Mouse (Mus musculus): ENCODE data around the gene Dennd4b. TPM values are rescaled to one million over a fixed set of nuclear protein-coding genes. Genes with fewer than 3 reads are reported as not detected.

Dennd4b gene
- polyA plus RNA-seq, 1 experiment from 2014 or later: 4.5 TPM

DNA sequence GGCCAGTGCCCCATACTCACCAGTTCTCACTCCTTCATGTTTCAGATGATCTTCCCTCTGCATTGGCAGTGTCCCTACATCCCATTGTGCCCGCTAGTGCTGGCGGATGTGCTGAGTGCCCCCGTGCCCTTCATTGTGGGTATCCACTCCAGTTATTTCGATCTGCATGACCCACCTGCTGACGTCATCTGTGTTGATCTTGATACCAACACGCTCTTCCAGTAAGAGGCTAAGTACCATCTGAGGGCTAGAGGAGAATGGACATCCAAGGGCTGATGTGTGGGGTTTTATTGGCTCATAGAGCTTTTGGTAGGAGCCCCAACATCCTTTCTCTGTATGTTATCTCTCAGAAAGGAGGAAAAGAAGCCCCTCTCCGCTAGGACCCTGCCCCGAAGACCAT, 5.8 kb downstream of the Dennd4b start:
- WGBS: 93% methylated on average over 8 of the region's 8 CpGs
- Histone ChIP-seq H3K27ac (ENCODE audit: low read depth, low read length) (no peak overlapping the region), H3K27me3 (ENCODE audit: control insufficient read depth, insufficient read depth, low read length) (no peaks in the 10 kb centered on the region), H3K9ac (ENCODE audit: low read depth, low read length) (no peak overlapping the region), H3K36me3 (ENCODE audit: control insufficient read depth, insufficient read depth, low read length) (peaks cover 20% of the 10 kb centered on the region), H3K9me3 (ENCODE audit: control insufficient read depth, low read length) (no peaks in the 10 kb centered on the region), H3K4me3 (ENCODE audit: low read length) (no peak overlapping the region), H3K4me1 (ENCODE audit: control insufficient read depth, insufficient read depth, low read length) (peaks cover 9% of the 10 kb centered on the region; the same call in 1 of the 2 replicates), H3K4me2 (replicated peaks; ENCODE audit: low read depth, low read length) (no peak overlapping the region)
- no peak for ATAC-seq (ENCODE audit: low FRiP score, low TSS enrichment)

DNA sequence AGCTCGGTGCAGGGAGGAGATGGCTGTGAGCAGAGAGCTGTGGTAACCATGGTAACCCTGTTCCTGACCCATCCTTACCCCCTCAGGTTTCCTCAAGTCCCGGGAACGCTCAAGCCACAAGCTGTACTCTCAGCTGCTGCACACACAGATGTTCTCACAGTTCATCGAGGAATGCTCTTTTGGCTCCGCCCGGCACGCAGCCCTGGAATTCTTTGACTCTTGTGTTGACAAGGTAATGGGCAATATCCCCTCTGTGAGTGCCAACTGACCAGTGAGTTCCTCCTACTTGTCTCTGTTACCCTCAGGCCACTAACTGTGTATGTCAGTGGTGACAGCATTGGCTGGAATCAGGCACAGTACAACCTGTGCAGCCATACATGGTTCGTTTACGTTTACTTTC, 7.2 kb downstream of the Dennd4b start:
- H3K36me3 ChIP-seq (ENCODE audit: control insufficient read depth, insufficient read depth, low read length): peaks cover 20% of the 10 kb centered on the region
- no peak for ATAC-seq (ENCODE audit: low FRiP score, low TSS enrichment)
- H3K27me3 ChIP-seq (ENCODE audit: control insufficient read depth, insufficient read depth, low read length): no peaks in the 10 kb centered on the region
- H3K9me3 ChIP-seq (ENCODE audit: control insufficient read depth, low read length): no peaks in the 10 kb centered on the region
- H3K4me2 ChIP-seq (replicated peaks; ENCODE audit: low read depth, low read length): no peak overlapping the region
- no peak overlapping the region for H3K4me3 ChIP-seq (ENCODE audit: low read length)
- H3K4me1 ChIP-seq (ENCODE audit: control insufficient read depth, insufficient read depth, low read length): no peaks in the 10 kb centered on the region
- WGBS: 75% methylated on average over 9 of the region's 9 CpGs
- no peak overlapping the region for H3K27ac ChIP-seq (ENCODE audit: low read depth, low read length)
- no peak overlapping the region for H3K9ac ChIP-seq (ENCODE audit: low read depth, low read length)

DNA sequence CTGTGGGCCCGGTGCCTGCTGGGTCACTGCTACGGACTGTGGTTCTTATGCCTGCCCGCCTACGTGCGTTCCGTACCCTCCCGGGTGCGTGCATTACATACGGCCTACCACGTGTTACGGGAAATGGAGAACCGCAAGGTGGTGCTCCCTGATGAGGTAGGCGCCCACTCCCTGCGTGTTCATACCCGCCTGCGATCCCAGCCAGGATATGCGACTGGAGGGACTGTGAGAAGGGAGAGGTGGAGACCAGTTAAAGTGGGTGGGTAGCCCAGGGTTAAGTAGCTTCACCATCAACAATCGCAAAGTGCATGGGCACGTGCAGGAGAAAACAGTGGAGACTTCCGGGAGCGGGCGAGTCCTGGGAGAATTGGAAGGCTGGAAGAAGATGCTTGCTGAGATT, 8.9 kb downstream of the Dennd4b start:
- no peak overlapping the region for H3K9ac ChIP-seq (ENCODE audit: low read depth, low read length)
- no peak for ATAC-seq (ENCODE audit: low FRiP score, low TSS enrichment)
- no peaks in the 10 kb centered on the region for H3K9me3 ChIP-seq (ENCODE audit: control insufficient read depth, low read length)
- no peaks in the 10 kb centered on the region for H3K27me3 ChIP-seq (ENCODE audit: control insufficient read depth, insufficient read depth, low read length)
- H3K4me2 ChIP-seq (replicated peaks; ENCODE audit: low read depth, low read length): no peak overlapping the region
- 94% methylated on average over 22 of the region's 22 CpGs for WGBS
- H3K4me1 ChIP-seq (ENCODE audit: control insufficient read depth, insufficient read depth, low read length): no peaks in the 10 kb centered on the region
- no peak overlapping the region for H3K4me3 ChIP-seq (ENCODE audit: low read length)
- H3K36me3 ChIP-seq (ENCODE audit: control insufficient read depth, insufficient read depth, low read length): peaks cover 31% of the 10 kb centered on the region
- no peak overlapping the region for H3K27ac ChIP-seq (ENCODE audit: low read depth, low read length)

DNA sequence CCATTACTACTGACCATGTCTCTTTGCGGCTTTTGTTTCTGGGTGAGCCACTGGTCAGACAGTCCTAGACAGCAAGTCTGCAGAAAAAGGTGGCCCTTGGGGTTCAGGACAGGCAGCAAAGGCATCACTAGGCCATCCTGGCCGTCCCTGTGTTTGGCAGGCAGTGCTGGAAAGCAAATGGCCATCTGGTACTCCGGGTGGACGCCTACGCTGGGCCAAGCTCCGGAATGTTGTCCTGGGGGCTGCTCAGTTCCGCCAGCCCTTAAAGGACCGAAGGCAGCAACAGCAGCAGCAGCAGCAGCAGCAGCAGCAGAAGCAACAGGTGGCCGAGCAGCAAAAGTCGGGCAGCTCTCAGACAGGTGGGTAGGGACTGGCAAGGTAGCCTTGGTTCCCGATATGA, 10.3 kb downstream of the Dennd4b start:
- ATAC-seq (ENCODE audit: low FRiP score, low TSS enrichment): no peak
- H3K27ac ChIP-seq (ENCODE audit: low read depth, low read length): no peak overlapping the region
- no peak overlapping the region for H3K4me3 ChIP-seq (ENCODE audit: low read length)
- peaks cover 46% of the 10 kb centered on the region for H3K36me3 ChIP-seq (ENCODE audit: control insufficient read depth, insufficient read depth, low read length)
- no peaks in the 10 kb centered on the region for H3K27me3 ChIP-seq (ENCODE audit: control insufficient read depth, insufficient read depth, low read length)
- H3K9ac ChIP-seq (ENCODE audit: low read depth, low read length): no peak overlapping the region
- H3K4me2 ChIP-seq (replicated peaks; ENCODE audit: low read depth, low read length): no peak overlapping the region
- H3K4me1 ChIP-seq (ENCODE audit: control insufficient read depth, insufficient read depth, low read length): no peaks in the 10 kb centered on the region
- no peaks in the 10 kb centered on the region for H3K9me3 ChIP-seq (ENCODE audit: control insufficient read depth, low read length)
- WGBS: 89% methylated on average over 11 of the region's 11 CpGs

DNA sequence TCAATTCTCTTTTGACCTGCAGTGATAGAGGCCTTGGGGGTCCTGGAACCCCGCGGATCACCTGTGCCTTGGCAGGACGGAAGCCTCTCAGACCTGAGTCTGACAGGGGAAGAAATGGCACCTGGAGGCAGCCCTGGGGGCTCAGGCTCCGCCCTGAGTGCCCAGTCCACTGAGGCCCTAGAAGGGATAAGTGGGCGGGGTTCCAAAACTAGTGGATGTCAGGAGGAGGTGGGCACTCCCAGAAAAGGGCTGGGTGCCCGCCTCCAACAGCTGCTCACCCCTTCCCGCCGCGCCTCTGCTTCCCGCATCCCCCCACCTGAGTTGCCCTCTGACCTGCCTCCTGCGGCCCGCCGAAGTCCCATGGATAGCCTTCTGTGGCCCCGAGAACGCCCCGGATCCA, 11.9 kb downstream of the Dennd4b start:
- no peak for ATAC-seq (ENCODE audit: low FRiP score, low TSS enrichment)
- Histone ChIP-seq H3K9ac (ENCODE audit: low read depth, low read length) (no peak overlapping the region), H3K27ac (ENCODE audit: low read depth, low read length) (no peak overlapping the region), H3K4me2 (replicated peaks; ENCODE audit: low read depth, low read length) (no peak overlapping the region), H3K4me1 (ENCODE audit: control insufficient read depth, insufficient read depth, low read length) (no peaks in the 10 kb centered on the region), H3K27me3 (ENCODE audit: control insufficient read depth, insufficient read depth, low read length) (no peaks in the 10 kb centered on the region), H3K9me3 (ENCODE audit: control insufficient read depth, low read length) (no peaks in the 10 kb centered on the region), H3K36me3 (ENCODE audit: control insufficient read depth, insufficient read depth, low read length) (peaks cover 46% of the 10 kb centered on the region), H3K4me3 (ENCODE audit: low read length) (no peak overlapping the region)
- WGBS: 54% methylated on average over 16 of the region's 16 CpGs

DNA sequence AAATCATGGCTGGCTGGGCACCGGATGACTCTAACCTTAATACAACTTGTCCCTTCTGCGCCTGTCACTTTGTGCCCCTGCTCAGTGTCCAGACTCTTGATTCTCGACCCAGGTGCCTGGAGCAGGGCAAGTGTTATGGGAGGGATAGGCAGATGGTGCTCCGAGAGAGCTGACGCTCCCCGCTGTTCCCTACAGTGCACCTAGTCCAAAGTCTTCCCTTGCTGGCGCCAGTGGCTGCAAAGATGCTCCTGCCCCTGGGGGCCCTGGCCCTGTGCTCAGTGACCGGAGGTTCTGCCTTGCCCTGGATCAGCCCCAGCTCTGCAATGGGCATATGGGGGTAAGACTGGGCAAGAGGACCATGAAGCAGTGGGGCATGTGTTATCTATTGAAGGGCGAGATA, 12.8 kb downstream of the Dennd4b start:
- 92% methylated on average over 9 of the region's 9 CpGs for WGBS
- H3K4me3 ChIP-seq (ENCODE audit: low read length): no peak overlapping the region
- no peaks in the 10 kb centered on the region for H3K4me1 ChIP-seq (ENCODE audit: control insufficient read depth, insufficient read depth, low read length)
- no peaks in the 10 kb centered on the region for H3K9me3 ChIP-seq (ENCODE audit: control insufficient read depth, low read length)
- no peak overlapping the region for H3K27ac ChIP-seq (ENCODE audit: low read depth, low read length)
- peaks cover 44% of the 10 kb centered on the region for H3K36me3 ChIP-seq (ENCODE audit: control insufficient read depth, insufficient read depth, low read length)
- ATAC-seq (ENCODE audit: low FRiP score, low TSS enrichment): no peak
- H3K27me3 ChIP-seq (ENCODE audit: control insufficient read depth, insufficient read depth, low read length): no peaks in the 10 kb centered on the region
- H3K4me2 ChIP-seq (replicated peaks; ENCODE audit: low read depth, low read length): no peak overlapping the region
- H3K9ac ChIP-seq (ENCODE audit: low read depth, low read length): no peak overlapping the region

DNA sequence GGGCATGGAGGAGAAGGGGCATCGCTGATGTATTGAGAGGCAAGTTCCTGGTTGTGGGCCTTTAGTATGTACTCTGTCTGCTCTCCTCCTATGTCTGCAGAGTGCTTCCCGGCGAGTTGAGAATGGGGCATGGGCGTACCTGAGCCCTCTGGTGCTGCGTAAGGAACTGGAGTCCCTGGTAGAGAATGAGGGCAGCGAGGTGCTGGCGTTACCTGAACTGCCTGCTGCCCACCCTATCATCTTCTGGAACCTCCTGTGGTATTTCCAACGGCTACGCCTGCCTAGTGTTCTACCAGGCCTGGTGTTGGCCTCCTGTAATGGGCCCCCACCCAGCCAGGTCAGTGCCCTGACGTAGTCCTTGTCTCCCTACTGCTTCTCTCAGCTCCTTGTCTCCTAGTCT, 13.2 kb downstream of the Dennd4b start:
- Histone ChIP-seq H3K27me3 (ENCODE audit: control insufficient read depth, insufficient read depth, low read length) (no peaks in the 10 kb centered on the region), H3K4me3 (ENCODE audit: low read length) (no peak overlapping the region), H3K9ac (ENCODE audit: low read depth, low read length) (no peak overlapping the region), H3K4me2 (replicated peaks; ENCODE audit: low read depth, low read length) (no peak overlapping the region), H3K27ac (ENCODE audit: low read depth, low read length) (no peak overlapping the region), H3K36me3 (ENCODE audit: control insufficient read depth, insufficient read depth, low read length) (peaks cover 42% of the 10 kb centered on the region), H3K4me1 (ENCODE audit: control insufficient read depth, insufficient read depth, low read length) (no peaks in the 10 kb centered on the region), H3K9me3 (ENCODE audit: control insufficient read depth, low read length) (no peaks in the 10 kb centered on the region)
- no peak for ATAC-seq (ENCODE audit: low FRiP score, low TSS enrichment)
- 97% methylated on average over 10 of the region's 10 CpGs for WGBS

DNA sequence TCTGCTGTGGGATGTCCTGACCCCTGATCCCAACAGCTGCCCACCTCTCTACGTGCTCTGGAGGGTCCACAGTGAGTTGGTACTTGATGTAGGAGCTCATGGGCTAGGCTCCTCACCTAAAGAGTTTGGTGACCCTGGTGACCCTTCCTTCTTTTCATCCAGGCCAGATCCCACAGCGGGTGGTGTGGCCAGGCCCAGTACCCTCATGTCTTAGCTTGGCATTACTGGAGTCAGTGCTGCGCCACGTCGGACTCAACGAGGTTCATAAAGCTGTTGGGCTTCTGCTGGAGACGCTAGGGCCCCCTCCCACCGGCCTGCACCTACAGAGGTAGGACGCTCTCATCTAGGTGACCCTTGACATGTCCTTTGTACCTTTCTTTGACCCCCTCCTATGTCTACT, 14.2 kb downstream of the Dennd4b start:
- Histone ChIP-seq H3K9me3 (ENCODE audit: control insufficient read depth, low read length) (no peaks in the 10 kb centered on the region), H3K4me2 (replicated peaks; ENCODE audit: low read depth, low read length) (no peak overlapping the region), H3K4me1 (ENCODE audit: control insufficient read depth, insufficient read depth, low read length) (no peaks in the 10 kb centered on the region), H3K9ac (ENCODE audit: low read depth, low read length) (no peak overlapping the region), H3K27me3 (ENCODE audit: control insufficient read depth, insufficient read depth, low read length) (no peaks in the 10 kb centered on the region), H3K36me3 (ENCODE audit: control insufficient read depth, insufficient read depth, low read length) (peaks cover 32% of the 10 kb centered on the region; the same call in 1 of the 2 replicates), H3K4me3 (ENCODE audit: low read length) (no peak overlapping the region), H3K27ac (ENCODE audit: low read depth, low read length) (no peak overlapping the region)
- WGBS: 92% methylated on average over 9 of the region's 9 CpGs
- ATAC-seq (ENCODE audit: low FRiP score, low TSS enrichment): no peak

DNA sequence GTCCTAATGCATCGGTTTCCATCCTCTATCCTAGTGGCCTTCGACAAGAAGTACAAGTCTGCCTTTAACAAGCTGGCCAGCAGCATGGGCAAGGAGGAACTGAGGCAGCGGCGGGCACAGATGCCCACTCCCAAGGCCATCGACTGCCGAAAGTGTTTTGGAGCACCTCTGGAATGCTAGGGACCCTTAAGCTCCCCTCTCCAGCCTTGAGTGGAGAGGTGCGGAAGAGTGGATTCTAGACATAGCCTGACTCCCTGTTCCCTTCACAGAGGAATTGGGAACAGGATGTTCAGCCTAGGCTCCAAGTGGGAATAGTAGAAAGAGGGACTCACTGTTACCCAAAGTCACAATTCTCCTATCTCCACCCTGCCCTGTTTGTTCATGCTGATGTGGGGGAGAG, 14.8 kb downstream of the Dennd4b start:
- H3K4me2 ChIP-seq (replicated peaks; ENCODE audit: low read depth, low read length): no peak overlapping the region
- no peak for ATAC-seq (ENCODE audit: low FRiP score, low TSS enrichment)
- peaks cover 32% of the 10 kb centered on the region; the same call in 1 of the 2 replicates for H3K36me3 ChIP-seq (ENCODE audit: control insufficient read depth, insufficient read depth, low read length)
- WGBS: 95% methylated on average over 7 of the region's 7 CpGs
- no peaks in the 10 kb centered on the region for H3K9me3 ChIP-seq (ENCODE audit: control insufficient read depth, low read length)
- no peak overlapping the region for H3K27ac ChIP-seq (ENCODE audit: low read depth, low read length)
- no peaks in the 10 kb centered on the region for H3K4me1 ChIP-seq (ENCODE audit: control insufficient read depth, insufficient read depth, low read length)
- H3K4me3 ChIP-seq (ENCODE audit: low read length): no peak overlapping the region
- H3K9ac ChIP-seq (ENCODE audit: low read depth, low read length): no peak overlapping the region
- H3K27me3 ChIP-seq (ENCODE audit: control insufficient read depth, insufficient read depth, low read length): no peaks in the 10 kb centered on the region

DNA sequence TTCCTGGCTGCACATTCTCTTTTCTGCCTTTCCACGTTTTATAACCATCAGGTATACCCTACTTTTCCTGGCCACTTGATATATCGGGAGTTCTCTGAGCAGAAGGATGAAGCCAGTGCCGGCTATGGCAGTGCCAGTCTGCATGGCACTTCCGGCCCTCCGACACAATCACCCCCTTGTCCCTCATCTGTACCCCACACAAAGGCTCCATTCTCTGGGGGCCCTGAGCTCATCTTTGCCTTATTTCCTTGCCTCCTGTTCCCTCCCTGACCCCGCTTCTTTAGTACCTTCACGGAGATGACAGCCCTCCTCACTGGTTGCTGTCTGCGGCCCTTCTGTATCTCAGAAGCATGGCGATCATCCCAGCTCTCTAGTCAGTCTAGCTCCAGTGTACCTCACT, 15.7 kb downstream of the Dennd4b start:
- Histone ChIP-seq H3K36me3 (ENCODE audit: control insufficient read depth, insufficient read depth, low read length) (peaks cover 32% of the 10 kb centered on the region; the same call in 1 of the 2 replicates), H3K27ac (ENCODE audit: low read depth, low read length) (no peak overlapping the region), H3K27me3 (ENCODE audit: control insufficient read depth, insufficient read depth, low read length) (no peaks in the 10 kb centered on the region), H3K4me2 (replicated peaks; ENCODE audit: low read depth, low read length) (no peak overlapping the region), H3K4me1 (ENCODE audit: control insufficient read depth, insufficient read depth, low read length) (no peaks in the 10 kb centered on the region), H3K9ac (ENCODE audit: low read depth, low read length) (no peak overlapping the region), H3K4me3 (ENCODE audit: low read length) (no peak overlapping the region), H3K9me3 (ENCODE audit: control insufficient read depth, low read length) (no peaks in the 10 kb centered on the region)
- WGBS: 94% methylated on average over 9 of the region's 9 CpGs
- no peak for ATAC-seq (ENCODE audit: low FRiP score, low TSS enrichment)
